Mouse (Mus musculus): ENCODE data around the gene Zfp326. TPM values are rescaled to one million over a fixed set of nuclear protein-coding genes. Genes with fewer than 3 reads are reported as not detected.

Gene Zfp326
- total RNA-seq (2021) = 10 to 100 TPM in 1 of 2 experiments, 1 to 10 TPM in 1; 8.1 to 11.4 TPM
- long read RNA-seq, experiment 1 = 0 reads
- long read RNA-seq, experiment 2, partial matches to known transcripts = 0 of 1 reads
- long read RNA-seq, experiment 2, other reads (novel, unspliced or antisense) = 1 of 1 reads

DNA sequence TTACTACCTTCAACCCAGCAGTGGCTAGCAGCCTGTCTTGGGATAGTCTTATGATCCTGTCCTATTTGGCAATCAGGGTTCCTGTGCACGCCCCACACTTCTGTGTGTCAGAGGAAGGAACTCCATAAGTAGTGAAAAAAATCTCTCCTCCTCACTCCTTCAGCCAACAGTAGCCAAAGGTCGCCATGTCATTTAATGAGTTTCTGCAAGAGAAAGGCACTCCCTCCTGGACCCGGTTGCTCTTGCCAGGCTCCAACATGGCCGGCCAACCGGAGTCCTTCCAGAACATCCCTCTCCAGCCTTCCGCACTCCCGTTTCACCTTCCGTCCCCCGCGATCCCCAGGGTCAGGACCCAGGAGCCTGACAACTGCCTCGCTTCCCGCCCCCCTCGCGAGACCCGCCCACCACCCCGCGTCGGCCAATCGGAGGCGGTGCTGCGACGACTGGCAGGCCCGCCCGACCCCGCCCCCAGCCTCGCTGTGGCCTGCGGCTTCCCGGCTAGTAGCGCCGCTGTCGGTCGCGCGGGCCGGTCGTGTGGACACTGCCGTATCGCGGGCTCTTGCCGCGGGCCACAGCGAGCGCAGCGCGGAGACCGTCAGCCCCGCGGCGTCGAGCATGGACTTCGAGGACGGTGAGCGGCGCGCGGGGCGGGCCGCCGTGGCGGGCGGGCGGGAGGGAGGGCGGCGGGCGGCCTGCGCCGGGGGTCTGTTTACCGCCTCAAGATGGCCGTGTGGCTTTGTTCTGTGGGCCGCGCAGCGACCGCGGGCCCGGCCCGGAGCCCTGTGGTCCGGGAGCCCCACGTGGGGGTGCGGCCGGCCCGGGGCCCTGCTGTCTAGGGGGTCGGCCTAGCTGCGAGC lies at the start of gene Zfp326:
Gene Zfp326 (plus strand): TSS at position 498 of the 857 bp plus-strand sequence.
- peak; percentile 90 for DNase-seq (ENCODE audit: low spot score)

DNA sequence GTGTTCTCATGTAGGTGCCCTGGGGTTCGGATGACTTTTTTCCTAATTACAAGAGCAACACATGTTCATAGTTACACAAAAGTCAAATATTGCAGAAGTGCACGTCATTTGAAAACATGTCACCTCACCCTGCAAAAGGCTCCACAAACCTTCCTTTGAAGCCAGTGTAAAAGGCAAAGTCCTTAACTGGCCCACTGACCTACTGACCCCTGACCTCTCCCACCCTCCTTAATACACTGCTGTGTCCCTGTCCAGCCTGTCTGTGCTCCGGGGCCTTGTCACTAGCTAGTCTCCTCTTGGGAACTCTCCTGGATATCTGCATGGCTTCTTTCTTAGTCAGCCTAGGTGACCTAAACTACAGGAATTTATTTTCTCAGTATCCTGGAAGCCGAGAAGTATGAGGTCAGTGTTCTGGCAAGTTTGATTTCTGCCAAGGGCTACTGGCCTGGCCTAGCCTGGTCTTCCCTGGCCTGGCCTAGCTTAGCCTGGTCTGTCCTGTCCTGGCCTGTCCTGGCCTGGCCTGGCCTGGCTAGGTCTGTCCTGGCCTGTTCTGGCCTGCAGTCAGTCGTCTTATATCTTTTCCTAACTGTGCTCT lies 49.4 kb upstream of the Zfp326 start:
- DNase-seq (ENCODE audit: low spot score) = no peak

DNA sequence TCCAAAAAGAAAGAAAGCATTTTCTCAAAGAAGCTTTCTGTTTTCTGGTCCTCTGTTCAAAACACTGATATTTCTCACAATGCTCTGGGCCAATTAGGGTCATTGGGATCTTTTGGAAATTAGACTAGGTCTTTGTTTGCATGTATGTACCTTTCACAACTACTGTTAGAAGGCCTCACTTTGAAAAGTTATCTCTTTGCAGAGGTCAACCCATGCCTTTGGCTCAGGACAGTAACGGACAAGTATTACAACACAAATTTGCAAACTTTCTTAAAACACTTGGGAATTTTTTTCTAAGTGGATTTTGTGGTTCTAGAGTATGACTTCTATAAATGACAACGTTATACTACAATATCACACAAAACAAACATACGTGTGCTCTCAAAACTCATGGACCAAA lies 48.3 kb upstream of the Zfp326 start:
- no peak for DNase-seq (ENCODE audit: low spot score)

GRCm38 (mm10) chr5:105829008-105829586 lies 47.3 kb upstream of the Zfp326 start:
- DNase-seq (ENCODE audit: low spot score) = no peak

DNA sequence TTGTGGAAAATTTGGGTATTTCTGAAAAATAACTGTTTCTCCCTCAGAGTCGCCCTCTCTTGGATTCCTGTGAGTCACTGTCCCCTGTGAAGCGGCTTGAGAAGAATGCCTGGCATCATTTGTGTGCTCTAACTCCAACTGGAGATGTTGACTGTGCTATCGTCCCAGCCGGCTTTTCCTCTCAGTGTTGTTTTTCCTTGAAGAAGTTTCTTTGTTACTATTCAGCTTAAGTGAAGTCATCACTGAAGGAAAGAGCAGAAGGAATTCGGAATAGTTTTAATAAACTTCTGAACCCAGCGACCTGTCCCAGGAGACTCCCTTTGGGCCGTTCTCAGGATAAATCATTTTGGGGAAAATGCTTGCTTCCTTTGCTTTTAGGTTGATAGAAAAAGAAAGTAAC lies 44.2 kb upstream of the Zfp326 start:
- peak; percentile 74 for DNase-seq (ENCODE audit: low spot score)

DNA sequence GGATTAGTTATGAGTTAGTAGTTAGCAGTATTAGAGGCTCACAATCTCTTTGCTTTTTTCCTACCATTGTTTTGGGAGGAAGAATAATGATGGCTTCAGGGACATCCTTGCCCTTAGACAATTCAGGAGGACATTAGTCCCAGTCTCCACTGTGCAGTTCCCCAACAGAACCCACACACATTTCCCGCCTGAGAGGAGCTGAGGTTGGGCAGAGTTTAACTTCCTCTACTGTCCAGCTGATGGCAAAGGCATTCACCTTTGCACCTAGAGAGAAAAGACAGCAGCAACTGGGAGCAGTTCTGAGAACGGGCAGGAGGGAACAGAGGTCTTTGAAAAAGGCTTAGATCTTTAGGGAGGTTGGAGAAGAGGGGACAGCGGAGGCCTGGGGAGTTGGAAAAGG lies 42.4 kb upstream of the Zfp326 start:
- no peak for DNase-seq (ENCODE audit: low spot score)

DNA sequence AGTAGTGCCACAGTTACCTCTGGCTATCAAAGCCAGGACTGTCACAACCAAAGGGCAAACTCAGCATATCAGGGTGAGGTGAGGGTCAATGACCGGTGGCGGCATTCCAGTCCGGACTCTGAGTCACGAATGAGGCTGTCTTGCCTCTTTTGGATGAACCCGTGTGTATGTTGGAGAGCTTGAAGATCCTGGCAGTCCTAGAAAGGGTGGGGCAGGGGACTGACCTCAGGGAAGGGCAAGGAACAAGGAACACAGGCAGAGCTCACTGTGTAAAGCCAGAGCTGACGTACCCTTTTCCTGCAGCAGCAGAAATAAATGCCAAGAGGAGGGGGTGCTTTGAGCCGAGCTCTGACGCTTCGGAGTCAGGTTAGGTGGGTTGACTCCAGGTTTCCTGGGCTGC lies 40.4 kb upstream of the Zfp326 start:
- peak; percentile 75 for DNase-seq (ENCODE audit: low spot score)

GRCm38 (mm10) chr5:105839740-105840310 lies 36.5 kb upstream of the Zfp326 start:
- no peak for DNase-seq (ENCODE audit: low spot score)

GRCm38 (mm10) chr5:105844044-105844753 lies 32.2 kb upstream of the Zfp326 start:
- DNase-seq (ENCODE audit: low spot score) = no peak

GRCm38 (mm10) chr5:105845041-105845440 lies 31.3 kb upstream of the Zfp326 start:
- no peak for DNase-seq (ENCODE audit: low spot score)

DNA sequence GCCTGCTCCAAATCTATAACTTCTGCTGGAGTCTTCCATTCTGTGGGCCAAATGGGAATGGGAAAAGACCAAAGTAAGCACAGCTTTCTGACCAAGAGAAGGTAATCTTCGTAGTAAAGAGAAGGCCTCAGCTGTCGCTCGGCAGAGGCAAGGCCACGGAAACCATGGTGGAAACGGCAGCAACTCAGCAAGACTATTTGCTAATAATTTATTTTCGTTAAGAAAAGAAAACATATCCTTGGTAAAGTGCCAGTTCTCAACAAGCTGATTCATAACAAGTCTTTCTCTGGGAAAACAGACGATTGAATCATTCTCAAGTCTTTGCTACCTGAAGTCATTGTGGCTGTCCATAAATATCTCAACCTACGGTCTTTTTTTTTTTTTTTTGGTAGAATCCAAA lies 28.6 kb upstream of the Zfp326 start:
- no peak for DNase-seq (ENCODE audit: low spot score)

DNA sequence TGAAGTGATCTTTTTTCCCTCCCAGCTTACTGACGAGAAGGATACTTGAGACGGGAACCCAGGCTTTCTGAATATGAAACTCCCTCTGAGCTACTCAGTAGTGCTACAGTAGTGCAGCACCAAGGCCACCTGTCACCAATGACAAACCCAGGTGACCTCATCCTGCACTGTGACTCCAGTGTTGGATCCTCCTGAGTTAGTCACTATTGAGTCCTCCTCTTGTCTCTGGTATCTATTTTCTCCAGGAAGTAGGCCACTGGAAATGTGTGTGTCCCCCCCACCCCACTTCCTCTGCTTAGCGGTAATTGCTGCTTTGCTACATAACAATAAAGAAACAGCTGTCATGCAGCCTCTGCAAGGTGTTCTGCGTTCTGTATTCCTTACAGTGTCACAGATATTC lies 27.1 kb upstream of the Zfp326 start:
- DNase-seq (ENCODE audit: low spot score) = no peak

DNA sequence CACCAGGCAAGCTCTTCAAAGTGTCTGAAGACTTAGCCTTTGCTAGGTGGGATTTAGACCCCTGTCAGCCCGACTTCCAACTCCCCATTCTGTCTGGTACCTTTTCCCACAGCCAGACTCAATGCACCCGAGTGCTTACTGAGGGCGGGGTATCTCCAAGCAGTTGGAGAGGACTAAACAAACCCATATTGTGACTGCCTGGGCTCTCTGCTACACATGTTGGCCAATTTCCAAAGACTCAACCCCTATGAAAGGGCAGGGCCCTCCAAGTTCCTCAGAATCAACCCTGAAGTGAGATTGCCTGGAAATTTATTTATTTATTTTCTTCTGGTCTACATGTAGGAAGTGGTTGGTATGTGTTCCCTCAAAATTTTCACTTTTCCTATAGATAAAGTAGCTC lies 26.7 kb upstream of the Zfp326 start:
- no peak for DNase-seq (ENCODE audit: low spot score)

DNA sequence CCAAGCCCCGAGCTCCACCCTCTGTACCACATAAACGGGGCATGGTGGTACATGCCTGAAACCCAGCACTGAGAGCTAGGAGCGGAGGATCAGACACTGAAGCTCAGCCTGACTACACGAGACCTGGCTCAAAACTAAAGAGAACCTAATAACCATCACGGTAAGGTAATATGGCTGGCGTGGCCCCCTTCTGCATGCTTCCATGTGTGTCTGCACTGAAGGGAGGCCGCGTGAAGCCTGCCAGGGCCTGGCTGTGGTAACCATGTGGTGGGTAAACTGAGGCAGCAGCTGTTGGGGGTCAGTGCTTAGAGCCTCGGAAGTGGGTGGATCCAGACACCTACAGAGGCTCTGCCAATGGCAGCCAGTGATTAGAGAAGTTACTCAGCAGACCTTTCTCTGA lies 23.1 kb upstream of the Zfp326 start:
- no peak for DNase-seq (ENCODE audit: low spot score)

DNA sequence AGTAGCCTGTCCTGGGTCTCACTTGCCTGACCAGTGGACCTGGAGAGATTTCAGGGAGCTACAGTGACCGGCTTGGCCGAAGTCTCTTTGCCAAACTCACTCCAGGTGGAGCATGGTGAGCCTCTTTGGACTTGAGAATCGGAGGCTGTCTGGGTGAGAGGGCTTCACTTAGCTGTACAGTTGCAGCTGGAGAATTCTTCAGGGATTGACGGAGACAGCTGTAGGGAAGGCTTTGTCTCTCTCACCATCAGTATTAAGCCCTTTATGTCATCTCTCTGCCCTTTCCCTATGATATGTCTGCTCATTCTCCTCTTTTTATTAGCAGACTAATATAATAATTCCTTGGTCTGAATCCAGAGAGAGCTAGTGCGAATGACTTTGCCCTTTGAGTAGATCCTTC lies 18.9 kb upstream of the Zfp326 start:
- DNase-seq (ENCODE audit: low spot score) = no peak

GRCm38 (mm10) chr5:105858754-105859694 lies 17.3 kb upstream of the Zfp326 start:
- peak; percentile 22 for DNase-seq (ENCODE audit: low spot score)

DNA sequence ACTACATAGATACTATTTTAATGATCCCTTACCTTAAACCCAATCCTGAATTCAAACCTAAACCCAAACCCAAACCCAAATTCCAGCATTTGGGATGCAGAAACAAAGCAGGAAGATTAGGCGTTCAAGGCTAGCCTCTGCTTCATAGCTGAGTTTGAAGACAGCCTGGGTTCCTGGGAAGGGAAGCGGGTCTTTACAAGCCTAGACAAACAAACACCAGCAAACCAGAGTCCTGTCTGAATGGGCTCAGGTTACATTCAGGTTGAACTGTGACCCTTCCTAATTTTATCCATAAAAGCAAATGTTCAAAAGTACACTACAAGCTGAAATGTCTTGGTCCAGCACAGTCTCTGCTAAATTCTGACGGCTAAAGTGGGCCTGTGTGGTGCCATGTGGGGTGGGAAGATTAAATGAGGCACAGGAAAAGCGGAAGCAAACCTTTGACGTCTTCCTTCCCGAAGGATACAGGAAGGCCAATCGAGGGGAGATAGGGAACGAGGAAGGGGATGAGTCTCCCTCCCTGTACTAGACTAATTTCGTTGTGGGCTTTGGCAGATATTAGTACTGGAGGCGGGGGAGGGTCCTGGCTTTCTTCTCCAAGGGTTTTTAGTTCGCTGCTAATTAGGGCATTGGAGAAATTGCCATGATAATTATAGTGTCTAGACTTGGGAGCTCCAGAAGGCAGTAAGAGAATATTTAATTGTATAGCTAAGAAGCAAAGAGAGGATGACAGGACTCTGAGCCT lies 16.5 kb upstream of the Zfp326 start:
- no peak for DNase-seq (ENCODE audit: low spot score)

- DNase-seq (ENCODE audit: low spot score) = no peak
Observed at GRCm38 (mm10) chr5:105860461-105860835, 15.9 kb upstream of the Zfp326 start.

- no peak for DNase-seq (ENCODE audit: low spot score)
Observed at GRCm38 (mm10) chr5:105861616-105862015, 14.7 kb upstream of the Zfp326 start.
